Mouse (Mus musculus) heart, postnatal 14 days (tissue): Measurements from ENCODE around the gene Prpf8. TPM values are rescaled to one million over a fixed set of nuclear protein-coding genes. Genes with fewer than 3 reads are reported as not detected.

Experiments
- DNase-seq, 2 experiments: peaks; one replicate each; pipeline ENCODE4 v3.0.0; 2021 to 2022
- intact Hi-C: fragments of 180-260 bp; cut with DNase I; formaldehyde crosslinking; loops from one replicate; pipeline ENCODE4 v1.15.1; 2025
- total RNA-seq, 2 experiments: library from RNA; stranded (reverse); gene quantifications; 2 replicates each; pipeline ENCODE4 v1.2.3; 2021

Gene Prpf8
- total RNA-seq, 2 experiments from 2014 or later = 84.8 to 93.3 TPM

DNA sequence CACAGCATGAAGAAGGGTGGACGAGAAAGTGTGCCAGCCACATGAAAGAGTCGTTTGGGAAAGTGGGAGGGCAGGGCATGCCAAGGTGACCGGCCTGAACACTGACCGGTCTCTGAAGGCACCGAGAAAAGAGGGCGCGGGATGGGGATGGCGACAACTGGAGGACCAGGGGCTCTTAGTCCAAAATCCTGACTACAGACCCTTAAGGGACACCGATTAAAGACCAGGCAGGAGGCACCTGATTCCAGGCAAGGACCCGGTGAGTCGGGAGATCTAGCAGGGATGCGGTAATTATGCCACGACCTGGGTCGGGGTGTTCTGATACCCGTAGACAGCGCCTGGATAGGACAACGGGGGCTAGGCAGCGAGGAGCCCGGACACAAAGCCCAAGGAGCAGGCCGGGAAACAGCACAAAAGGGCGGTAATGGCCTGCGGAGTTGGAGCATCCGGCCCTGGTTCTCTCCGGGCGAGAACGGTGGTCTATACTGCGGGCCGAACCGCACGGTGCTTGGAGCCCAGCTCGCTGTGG lies 44.3 kb downstream of the Prpf8 start:
- peak in 1 of 2 experiments; percentile 43 for DNase-seq

GRCm38 (mm10) chr11:75531469-75532242 lies 45.0 kb downstream of the Prpf8 start, which contains the start of gene Slc43a2:
Gene Slc43a2, plus strand, starts transcription at chr11:75531694.
- intact Hi-C loops = loop anchor here (5.0 kb wide), 1 partner anchor 211 kb away; no protein-coding TSS in a partner anchor
- DNase-seq = peak; percentile 91 to 92

More for the DNA sequence above, 44.3 kb downstream of the Prpf8 start:
- intact Hi-C loops = loop anchor here (1.0 to 5.0 kb wide), 2 partner anchors 42 to 211 kb away; no protein-coding TSS in a partner anchor

DNA sequence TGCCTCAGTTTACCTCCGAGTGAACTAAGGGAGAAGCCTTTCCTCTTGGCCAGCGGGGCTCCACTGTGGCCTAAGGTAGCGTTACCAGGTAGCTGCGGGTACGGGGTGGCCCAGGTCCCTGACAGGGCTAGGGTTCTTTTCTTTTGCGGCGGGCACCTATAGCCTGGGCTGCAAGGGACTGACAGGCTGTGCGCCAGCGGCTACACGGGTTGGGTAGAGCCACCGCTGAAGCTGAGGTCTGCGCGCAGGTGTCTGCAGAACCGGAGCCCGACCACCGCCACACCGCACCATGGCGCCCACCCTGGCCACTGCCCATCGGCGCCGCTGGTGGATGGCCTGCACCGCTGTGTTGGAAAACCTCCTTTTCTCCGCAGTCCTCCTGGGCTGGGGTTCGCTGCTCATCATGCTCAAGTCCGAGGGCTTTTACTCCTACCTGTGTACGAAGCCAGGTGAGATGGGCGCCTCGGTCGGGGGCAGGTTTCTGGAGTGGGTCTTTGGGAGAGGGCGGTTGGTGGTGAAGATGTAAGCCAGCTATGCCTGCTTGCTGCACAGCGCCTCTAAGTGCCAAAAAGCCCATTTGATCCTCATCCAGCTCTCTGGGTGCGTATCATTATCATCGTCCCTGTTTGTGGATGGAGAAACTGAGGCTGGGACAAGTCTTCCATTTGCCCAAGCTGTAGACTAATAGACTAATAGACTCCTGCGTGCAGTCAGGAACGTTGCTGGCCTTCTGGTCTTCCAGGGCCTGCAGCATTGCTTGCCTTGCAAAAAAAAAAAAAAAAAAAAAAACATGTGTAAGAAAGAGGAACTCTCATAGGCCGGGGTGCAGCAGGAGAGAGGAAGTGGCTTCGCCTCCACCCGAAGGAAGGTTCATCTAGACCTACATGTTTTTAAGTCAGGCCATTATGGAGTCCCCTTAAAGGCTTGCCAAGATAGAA lies 46.0 kb downstream of the Prpf8 start:
- no peak for DNase-seq
- intact Hi-C loops = loop anchor here (5.0 kb wide), 1 partner anchor 210 kb away; no protein-coding TSS in a partner anchor

DNA sequence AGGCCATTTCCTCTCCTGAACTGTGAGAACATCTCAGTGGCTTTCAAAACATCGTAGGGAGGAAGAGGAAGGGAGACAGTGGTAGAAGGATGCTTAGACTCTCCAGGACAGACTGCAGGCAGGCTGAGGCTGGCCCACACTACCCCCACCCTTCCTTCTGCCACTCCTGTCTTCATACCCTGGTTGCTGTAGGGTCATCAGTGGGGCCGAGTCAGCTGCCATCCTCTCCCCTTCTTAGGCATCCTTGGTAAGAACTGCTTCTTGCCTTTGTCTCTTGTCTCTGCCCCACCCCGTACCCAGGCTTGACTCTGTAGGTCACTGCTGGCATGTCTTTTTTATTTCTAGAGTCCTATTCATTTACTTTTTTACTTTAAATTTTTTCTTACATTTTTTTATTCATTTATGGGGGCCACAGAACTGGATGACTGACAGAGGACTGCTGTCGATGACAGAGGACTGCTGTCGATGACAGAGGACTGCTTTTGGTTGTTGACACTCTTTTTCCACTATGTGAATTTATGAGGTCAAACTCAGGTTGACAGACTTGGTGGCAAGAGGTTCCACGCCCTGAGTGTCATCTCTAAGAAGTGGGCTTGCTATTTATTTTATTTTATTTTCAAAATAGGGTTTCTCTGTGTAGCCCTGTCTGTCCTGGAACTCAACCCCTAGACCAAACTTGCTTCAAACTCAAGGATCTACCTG lies 46.8 kb downstream of the Prpf8 start:
- no peak for DNase-seq
- intact Hi-C loops = loop anchor here (5.0 kb wide), 1 partner anchor 209 kb away; no protein-coding TSS in a partner anchor

- no peak for DNase-seq
- intact Hi-C loops = loop anchor here (5.0 kb wide), 1 partner anchor 208 kb away; no protein-coding TSS in a partner anchor
These were observed 47.8 kb downstream of the Prpf8 start for GRCm38 (mm10) chr11:75534286-75535033.

GRCm38 (mm10) chr11:75535106-75535795 lies 48.6 kb downstream of the Prpf8 start:
- intact Hi-C loops = no loop called here
- DNase-seq = no peak

DNA sequence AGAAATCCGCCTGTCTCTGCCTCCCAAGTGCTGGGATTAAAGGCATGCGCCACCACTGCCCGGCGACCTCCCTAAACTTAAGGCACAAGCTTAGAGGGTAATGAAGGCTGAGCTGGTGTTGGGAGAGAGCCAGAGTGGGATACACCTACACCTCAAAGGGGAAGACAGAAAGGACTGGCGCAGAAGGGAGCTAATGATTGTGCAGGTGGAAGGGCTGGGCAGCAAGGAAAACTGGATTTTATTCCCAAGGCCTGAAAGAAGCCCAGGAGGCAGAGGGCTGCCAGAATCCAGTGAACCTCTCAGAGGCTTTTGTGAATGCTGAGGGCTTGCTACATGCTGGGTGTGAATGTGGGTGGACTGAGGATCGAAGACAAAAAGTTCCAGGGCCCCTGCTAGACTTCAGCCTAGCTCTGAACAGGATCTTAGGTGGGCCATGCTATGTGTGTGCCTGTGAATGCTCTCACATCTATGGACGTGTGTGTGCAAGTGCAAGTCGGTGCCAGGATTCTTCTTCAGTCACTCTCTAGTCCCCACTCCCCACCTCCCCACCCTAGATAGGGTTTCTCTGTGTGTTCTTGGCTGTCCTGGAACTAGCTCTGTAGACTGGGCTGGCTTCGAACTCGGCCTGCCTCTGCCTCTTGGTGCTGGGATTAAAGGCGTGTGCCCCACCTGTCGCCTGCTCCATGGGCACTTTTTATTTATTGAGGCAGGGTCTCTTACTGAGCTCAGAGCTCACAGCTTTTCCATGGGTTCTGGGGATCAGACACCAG lies 49.8 kb downstream of the Prpf8 start:
- no peak for DNase-seq
- intact Hi-C loops = no loop called here

GRCm38 (mm10) chr11:75537025-75537414 lies 50.4 kb downstream of the Prpf8 start:
- no peak for DNase-seq
- intact Hi-C loops = no loop called here

DNA sequence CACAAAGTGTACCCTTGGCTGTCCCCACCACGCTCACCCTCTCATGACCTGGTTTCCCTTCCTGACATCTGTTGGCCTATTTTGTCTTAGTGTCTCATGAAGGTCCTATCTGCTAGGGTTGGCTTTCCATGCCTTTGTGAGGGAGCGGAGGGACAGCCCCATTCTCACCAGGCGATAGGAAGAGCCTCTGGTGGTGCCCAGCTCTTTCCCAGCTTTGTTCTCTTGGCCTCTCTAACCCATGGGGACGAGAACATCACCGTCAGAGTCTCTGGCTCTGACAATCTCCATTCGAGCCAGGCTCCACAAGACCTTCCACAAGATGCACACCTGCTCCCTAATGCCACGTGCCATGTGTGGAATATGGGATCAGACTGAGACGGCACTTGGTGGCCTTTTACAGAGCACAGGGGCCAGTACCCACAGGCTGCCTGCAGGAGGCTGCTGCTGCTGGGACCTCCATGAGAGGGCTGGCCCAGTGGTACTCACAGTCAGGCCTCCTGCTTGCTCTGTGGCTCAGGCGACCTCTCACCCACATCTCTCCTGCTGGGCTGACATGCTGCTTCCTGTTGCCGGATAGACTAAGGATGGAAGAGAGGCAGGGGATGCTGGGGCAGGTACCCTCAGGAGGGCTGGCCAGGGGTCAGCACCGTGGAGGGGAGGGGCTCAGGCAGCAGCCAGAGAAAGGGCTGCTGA lies 51.0 kb downstream of the Prpf8 start:
- intact Hi-C loops = no loop called here
- DNase-seq = peak in 1 of 2 experiments; percentile 51

DNA sequence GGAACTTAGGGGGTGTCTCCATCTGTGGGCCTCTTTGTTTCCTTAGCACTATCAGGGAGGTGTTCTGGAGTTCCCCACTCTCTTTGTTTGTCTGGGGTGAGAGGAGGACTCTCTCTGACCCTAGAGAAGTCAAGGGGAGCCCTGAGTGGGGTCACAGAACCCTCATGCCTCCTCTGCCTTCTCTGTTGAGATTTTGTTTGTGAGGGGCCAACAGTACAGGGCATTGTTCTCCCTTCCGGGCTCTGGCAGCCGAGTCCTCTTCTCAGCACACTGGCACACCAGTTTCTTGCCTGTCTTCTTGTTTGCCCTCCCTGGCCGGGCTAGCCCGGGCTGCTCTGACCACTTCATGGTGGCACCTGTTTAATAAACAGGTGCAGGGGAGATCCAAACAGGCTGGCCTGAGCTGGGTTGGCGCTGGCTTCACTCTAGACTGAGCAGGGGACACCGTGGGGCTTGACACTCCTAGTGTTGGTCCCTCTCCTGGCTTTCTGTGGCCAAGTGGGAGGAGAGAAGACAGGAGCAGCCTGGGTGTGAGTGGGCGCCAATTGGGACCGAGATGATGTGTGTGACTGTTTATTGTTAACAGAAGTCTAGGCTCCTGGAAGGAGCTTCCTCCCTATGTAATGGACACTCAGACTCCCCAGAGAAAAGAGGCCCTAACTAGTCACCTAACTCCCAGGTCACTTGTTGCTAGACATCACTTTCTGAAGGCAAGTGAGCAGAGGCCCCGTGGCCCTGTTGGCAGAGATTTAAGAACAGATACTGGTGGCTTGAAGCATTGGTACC lies 51.8 kb downstream of the Prpf8 start:
- DNase-seq = no peak
- intact Hi-C loops = no loop called here

- no peak for DNase-seq
- intact Hi-C loops = no loop called here
These were observed 52.3 kb downstream of the Prpf8 start for GRCm38 (mm10) chr11:75538970-75539299.

DNA sequence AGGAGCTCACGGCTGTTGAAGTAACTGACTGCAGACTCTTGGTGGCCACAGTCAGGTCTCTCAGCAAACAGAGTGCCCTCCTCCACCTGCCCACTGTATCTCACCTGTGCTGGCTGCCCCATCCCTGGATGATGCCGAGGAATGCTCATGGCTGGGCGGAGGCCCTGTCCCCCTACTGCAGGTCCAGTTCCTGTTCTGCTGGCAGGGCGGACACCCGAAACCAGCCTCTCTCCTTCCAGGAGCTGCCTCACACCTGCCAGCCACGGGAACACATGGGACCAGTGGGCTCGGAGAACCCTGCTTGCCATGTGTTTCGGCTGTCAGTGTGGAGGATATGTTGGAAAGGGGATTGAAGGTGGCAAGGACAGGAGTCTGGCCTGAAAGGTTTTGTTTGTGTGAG lies 53.6 kb downstream of the Prpf8 start:
- intact Hi-C loops = no loop called here
- DNase-seq = no peak

GRCm38 (mm10) chr11:75540710-75541581 lies 54.3 kb downstream of the Prpf8 start:
- no peak for DNase-seq
- intact Hi-C loops = no loop called here

DNA sequence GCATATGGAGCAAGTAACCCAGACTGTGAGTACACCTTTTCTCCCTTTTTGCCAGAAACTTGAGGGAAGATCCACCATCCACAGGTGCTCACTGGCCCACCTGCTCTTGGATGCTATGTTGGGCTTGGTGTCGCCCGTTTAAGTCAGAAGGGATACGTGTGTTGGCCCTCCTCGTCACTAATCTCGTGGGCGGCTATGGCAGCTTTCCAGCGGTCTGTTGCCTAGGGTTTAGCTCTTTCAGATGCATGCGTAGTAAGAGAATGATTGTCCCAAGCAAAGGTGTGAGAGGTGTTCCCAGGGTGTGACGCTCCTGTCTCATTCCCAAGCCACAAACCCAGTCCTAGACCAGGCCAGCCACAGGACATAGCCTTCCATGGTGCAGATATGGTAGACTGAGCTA lies 58.1 kb downstream of the Prpf8 start:
- no peak for DNase-seq
- intact Hi-C loops = no loop called here

- intact Hi-C loops = no loop called here
- no peak for DNase-seq
These were observed 59.4 kb downstream of the Prpf8 start for GRCm38 (mm10) chr11:75546057-75546456.

DNA sequence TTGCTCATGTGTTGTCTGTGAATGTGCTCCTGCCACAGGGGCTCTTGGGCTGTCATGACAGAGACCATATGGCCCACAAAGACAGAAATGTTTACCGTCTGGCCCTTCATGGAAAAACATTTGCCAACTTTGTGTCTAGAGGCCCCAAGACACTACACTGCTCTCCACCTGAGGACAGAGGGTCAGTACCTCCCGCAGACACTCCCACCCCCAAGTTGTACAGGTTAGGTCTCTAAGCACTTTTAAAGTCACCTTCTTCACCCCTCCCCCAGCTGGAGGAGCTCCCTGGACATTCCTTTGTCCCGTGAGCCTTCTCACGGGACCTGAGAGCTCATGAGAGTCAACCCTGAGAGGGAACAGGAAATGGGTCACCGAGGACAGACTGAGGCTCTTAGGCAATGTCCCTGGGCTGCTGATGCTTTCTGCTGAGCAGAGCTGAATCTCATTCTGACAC lies 63.1 kb downstream of the Prpf8 start:
- DNase-seq = peak in 1 of 2 experiments; percentile 30
- intact Hi-C loops = no loop called here
